Mouse (Mus musculus) T-helper 1 cell (primary cell): ENCODE measurements around the gene Atf7.

Source experiments
- in situ Hi-C: fragments of 300-600 bp; cut with MboI, MseI; formaldehyde crosslinking; loops from one replicate; pipeline ENCODE4 v1.15.1; 2025; ENCODE audit warnings: high pct_unique_total_duplicates

Gene Atf7

DNA sequence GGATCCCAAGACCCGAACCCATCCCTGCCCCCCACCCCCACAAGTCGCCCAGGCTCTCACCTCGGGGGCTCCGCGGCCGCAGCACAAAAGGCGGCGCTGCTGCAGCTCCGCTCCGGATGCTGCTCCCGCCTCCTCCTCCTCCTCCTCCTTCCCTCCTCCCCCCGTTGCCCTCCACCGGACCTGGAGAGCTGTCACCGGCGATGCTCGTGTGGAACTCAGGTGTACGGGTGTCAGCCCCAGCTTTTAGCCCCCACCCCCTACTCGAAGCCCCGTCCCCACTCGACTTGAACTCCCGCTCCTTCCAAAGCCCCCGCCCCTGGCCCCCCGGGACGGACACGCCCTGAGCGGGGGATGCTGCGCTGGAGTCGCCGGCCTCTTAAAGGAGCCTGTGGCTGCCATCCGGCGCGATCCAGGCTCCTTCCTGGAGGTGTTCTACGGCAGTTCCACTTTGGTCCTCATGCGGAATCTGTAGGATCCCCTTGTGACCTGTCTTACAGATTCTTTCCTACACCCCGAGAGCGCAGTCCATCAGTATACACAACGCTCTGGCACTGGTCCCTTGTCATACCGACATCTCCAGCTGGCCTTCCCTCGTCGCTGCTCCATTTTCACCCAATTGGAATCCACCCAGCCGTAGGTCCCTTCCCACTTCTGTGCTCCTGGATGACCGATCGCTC is 108.4 kb downstream of the Atf7 start, which contains the start of gene Map3k12:
Gene Map3k12, minus strand, starts transcription at position 337 of the 677 bp plus-strand sequence.
- in situ Hi-C loops, result loop anchor here (5.0 kb wide), 1 partner anchor 45 kb away; the partner anchor contains the start of gene Pcbp2

DNA sequence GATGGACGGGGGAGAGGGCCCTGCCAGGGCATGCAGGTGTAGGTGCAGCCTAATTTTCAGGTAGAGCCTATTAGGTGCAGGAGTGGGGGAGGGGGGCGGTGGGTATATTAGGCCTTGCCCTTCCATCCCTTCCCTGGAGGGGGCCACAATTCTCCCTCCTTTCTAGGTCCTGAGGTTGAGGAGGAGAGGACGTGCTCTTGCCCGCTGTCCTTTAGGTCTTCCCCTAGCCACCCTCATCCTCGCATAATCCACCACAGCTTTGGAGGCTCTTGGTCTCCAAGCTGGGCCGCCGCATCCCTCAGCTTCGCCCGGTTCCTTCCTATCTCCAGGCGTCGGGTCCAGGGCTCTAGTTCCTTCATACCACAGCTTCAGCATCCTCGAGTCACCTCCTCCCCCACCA is 109.0 kb downstream of the Atf7 start:
- in situ Hi-C loops, result loop anchor here (5.0 kb wide), 1 partner anchor 44 kb away; the partner anchor contains the start of gene Pcbp2

DNA sequence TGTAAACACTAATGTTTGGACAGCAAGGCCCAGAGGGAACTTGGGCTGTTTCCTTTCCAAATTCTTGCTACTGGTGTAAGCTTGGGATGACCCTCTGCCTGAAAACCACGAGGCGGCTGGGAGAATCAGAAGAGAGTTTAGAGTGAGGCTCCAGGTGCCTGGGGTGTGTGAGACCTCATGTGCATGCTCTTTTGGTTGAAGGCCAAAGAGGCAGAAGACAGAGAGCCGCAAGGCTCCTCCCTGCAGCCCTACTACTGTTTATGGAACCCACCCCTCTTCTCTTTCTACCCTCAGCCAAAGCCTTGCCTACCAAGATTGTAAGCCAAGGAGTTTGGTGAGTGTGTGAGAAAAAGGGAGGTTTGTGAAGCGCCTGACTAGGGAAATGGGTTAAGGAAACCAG is 109.5 kb downstream of the Atf7 start:
- in situ Hi-C loops, result loop anchor here (5.0 kb wide), 1 partner anchor 43 kb away; the partner anchor contains the start of gene Pcbp2

DNA sequence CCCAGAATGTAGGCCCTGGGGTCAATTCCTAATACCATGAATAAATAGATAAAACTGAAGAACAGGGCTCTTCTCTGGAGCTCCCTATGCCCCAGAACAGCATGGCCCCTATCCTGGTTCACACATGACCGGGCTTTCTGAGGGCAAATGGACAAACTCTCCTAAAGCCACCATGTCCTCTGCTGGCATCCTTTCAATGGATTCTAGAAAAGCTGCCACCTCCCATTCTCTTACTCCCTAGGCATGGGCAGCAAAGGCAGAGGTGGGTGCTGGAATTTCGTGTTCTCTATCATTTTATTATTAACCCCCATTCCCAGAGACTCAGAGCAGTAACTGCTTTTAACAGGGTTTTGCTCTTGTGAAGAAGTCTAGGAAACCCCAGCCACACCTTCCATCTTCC is 110.0 kb downstream of the Atf7 start:
- in situ Hi-C loops, result loop anchor here (5.0 kb wide), 1 partner anchor 43 kb away; the partner anchor contains the start of gene Pcbp2

DNA sequence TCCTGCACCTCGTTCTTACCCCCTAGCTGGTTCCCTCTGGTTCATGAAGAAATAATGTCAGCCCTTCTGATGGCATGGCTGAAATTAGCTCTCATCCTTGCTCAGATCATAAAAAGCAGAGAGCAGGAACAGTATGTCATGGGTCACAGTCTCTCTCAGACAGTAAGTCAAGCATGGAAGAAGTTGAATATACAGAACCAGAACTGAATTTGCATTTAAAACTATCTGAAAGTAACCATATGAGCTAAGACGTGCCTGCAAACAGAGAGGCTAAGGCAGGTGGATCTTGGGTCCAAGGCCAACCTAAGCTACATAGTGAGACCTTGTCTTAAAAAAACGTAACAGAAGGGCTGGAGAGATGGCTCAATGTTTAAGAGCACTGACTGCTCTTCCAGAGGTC is 112.3 kb downstream of the Atf7 start:
- in situ Hi-C loops, result no loop called here

DNA sequence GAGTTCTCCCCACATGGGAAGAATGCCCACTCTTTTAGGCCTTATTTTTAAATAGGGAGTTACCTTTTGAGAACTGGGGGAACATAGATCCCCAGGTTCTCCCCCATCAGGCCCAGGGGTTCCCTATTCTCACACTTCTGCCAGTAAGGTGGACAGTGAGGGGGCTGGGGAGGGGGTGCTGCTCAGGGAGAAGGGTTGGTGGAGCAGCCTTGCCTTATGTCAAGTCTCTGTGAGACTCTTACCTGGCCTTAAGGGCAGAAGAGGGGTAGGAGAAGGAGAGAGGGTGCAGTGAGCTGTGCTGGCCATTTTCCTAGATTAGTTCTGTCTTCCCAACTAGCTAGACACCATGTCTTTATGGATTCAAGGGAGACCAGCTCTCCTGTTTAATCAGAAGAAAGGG is 112.8 kb downstream of the Atf7 start:
- in situ Hi-C loops, result no loop called here

DNA sequence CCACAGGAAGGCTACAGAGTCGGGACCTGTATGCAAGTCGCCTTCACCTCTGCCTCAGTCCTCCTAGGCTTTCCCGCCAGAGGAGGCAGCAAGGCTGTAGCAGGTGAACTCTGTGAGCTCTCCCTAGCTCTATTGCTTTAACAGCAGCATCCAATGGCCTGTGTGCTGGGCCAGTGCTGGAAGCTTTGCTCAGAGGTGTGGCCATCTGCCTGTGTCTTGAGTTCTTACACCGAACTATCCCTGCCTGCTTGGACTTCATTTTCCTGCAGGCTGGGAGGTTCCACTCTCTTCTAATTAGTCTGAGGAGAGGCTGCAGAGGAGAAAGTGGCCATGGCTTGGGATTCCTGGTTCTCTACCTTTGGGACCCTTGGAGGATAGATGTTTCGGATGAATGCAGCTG is 113.3 kb downstream of the Atf7 start:
- in situ Hi-C loops, result no loop called here

DNA sequence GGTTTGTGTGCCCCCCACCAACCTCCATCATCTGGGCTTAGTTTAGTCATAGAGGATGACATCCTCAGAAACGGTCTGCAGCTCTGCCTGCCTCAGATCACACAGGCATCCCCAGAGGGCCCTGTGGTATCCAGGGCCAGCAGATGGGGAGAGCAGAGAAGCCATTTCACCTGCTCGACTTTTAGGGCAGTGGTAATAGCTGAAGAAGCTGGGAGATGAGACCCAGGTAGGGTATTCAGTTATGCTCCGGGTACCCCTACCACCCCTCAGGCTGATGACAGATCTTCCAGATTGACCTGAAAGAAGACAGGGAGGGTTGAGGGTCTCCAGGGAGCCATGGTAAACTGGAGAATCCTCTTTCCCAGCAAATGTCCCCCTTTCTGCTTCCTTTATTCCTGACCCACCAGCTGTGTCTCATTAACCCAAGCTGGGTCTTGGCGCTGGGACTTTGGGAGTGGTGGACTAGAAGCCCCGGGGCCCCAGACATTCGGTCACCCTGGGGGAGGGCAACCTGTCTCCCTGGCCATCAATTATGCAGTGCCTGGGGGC is 113.9 kb downstream of the Atf7 start:
- in situ Hi-C loops, result no loop called here

DNA sequence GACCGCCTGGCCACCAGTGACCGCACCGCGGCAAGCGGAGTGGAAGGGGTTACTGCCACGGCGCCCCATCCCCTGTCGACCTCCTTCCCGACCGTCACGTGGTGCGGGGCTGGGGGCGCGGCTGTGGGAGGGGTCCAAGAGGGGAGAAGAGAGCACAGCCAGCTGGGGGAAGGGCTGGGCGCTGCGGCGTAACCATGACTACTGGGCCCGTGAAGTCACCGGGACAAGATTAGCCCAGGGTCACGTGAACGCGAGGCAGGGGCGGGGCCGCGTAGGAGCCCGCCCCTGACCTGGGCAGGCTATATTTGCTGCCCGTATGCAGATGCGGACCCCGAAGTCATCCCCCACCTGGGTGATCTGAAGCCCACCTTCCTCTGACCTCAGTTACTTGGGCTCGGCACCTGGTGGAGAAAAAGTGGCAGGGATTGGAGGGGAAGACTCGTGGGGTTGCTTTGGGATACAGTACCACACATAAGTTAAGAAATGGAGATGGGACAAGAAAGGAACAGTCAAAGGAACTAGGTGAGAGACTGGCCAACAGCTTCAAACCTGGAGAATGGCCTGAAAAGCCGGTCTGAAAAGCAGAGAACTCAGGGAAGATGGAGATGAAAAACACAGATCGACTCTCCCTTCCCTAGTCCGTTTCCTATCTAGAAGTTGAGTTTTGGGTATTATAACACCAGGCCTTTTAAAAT is 114.5 kb downstream of the Atf7 start:
- in situ Hi-C loops, result no loop called here

DNA sequence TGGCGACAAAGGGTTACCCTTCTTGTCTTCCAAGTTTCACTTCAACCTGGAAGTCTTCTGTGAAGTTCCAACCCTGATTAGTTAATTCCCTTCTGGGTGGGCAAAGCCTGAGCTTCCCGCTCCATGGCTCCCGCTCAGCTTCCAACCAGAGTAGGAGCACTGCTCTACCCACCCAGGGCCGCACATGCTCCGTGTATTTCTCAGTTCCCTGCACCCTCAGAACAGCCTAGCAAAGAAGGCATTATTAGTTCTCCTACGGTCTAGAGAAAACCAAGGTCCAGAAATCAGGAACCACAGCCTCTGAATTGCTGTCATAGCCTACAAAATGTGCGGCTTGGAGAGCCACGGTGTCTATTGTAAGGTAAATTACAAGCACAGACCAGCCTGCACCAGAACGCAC is 115.2 kb downstream of the Atf7 start:
- in situ Hi-C loops, result no loop called here

DNA sequence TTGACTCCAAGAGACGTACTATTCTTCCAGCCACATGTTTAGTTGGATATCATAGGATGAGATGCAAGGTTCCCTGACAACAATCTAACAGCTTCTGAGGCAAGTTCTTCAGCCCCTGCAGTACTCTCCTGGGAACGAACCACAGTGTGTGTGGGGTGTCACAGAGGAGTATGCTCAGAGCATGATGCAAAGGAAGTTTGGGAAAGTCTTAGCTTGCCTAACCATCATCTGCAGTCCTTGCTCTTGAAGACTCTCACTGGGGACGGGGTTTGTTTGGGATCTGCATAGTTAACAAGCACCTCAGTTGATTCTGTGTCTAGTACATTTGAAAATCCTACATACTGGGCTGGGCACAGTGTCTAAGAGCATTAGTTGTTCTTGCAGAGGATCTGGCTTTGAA is 116.9 kb downstream of the Atf7 start:
- in situ Hi-C loops, result no loop called here

DNA sequence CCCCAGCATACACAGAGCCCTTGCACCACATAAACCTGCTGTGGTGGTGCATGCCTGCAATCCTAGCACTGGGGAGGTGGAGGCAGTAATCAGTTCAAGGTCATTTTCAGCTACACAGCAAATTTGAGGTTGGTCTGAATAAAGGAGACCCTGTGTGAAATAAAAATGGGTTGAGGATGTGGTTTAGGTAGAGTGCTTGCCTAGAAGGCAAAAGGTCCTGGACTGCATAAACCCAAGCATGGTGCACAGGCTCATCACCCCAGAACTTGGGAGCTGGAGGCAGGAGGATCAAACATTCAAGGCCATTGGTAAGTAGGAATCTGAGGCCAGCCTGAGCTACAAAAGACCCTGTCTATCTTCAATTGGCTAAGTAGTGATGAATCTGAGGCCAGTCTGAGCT is 117.7 kb downstream of the Atf7 start:
- in situ Hi-C loops, result no loop called here

DNA sequence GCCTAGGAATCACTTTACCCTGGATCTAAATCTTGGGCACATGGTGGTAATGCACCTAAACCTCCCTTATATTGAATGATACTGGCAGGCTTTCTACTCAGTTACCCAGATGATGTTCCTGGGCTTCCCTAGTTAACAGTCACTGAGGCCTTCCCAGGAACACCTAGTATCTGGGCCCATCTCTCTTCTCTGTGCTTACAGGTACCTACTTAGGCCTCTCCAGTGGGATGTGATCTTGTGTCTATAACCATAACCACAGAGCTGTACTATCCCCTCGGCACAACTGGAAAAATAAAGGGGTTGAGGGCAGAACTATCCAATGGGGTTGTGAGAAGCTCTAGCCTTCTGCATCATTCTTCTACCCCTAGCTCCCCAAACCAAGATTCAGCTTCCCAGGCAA is 118.4 kb downstream of the Atf7 start:
- in situ Hi-C loops, result no loop called here

DNA sequence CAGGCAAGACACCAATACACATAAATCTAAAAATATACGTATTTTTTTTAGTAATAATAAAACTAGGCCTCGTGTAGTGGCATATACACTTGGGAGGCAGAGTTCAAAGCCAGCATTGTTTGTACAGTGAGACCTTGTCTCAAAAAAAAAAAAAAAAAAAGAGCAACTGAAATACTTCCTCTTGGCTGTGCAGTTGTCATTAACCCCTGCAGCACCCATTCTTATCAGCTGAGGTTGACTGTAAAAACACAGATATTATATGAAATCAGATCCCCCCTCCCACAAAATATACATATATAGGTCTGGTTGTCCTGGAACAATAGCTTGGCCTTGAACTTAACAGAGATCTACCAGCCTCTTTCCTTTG is 118.8 kb downstream of the Atf7 start:
- in situ Hi-C loops, result no loop called here

DNA sequence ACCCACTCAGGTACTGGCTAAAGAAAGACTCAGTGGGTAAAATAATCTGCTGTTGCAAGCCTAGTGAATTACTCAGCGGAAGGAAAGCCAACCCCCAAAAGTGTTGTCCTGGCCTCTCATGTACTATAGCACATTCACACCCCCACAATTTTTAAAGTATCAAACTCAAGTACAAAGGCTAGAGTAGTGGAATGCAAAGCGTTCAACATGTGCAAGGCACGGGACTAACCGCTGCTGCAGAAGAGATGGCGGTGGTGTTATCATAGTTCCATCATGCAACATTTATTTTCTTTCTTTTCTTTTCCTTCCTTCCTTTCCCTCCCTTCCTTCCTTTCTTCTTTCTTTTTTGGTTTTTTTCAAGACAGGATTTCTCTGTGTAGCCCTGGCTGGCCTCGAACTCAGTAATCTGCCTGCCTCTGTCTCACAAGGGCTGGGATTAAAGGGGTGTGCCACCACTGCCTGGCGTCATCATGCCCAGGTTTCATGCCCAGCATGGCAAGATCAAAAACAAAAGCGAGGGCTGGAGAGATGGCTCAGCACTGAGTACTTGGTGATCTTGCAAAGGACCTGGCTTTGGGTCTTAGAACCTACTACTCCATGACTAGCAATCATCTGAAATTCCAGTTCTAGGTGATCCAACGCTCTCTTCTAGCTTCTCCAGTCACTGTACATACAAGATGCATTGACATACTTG is 119.3 kb downstream of the Atf7 start:
- in situ Hi-C loops, result no loop called here

DNA sequence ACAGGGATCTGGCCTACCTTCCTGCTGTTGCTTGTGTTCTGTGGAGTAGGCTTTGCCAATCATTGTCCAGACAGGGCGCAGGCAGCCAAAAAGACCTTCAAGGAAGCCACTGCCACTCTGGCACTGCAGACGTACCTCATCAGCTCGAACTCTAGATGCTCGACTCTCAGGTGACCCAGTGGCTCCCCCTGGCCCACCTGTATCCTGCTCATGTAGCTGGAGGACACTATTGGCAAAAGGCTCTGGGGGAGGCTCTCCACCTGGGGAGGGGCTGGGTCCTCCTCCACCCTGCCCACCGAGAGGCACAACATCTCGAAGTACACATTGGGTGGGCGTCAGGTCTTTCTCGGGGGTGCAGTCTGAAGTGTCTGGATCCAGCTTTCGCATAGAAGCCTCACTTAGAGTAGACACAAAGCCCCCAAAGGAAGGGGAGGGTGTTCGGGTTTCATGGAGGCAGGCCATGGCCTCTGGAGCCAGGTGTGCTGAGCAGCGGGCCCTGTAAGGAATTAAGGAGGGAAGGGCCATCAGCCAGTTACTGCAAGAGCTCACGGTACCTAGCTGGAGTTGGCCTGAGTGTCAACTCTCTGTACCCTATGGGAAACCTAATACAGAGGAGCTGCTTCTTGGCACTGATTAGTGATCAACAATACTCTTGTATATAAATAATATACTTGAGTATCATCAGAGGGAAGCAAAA is 120.0 kb downstream of the Atf7 start:
- in situ Hi-C loops, result no loop called here

DNA sequence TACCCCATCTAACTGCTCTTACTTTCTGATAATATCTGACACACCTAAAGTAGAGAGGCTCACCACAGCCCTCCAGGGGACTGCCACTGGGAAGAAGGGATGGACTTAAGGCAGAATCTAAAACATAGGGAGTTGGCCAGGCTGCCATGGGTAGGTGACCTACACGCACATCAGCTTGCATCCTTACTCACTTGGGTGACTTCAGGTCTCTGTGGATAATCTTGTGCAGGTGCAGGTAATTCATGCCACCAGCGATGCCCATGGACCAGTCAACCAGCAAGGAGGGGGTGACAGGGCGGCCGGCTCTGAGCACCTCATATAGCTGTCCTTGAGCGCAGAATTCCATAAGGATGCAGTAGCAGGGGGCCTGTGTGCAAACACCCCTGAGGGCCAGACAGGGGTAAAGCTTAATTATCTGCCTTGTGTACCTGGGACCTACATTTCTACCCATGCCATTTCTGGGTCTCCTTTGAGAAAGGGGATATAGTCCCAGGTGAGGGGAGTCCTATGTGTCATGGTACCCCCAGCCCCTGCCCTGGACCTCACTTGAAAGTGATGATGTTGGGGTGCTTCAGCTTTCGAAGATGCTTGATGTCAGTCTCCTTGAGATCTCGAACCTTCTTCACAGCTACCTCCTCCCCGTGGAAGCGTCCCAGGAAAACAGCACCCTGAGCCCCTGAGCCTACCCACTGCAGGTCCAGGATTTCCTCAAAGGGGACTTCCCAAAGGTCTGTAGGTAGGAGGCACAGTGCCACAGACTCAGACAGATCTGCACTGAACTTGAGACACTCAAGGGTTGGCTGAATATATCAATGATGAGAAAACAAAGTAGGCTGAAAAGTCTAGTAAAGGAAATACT is 121.1 kb downstream of the Atf7 start:
- in situ Hi-C loops, result no loop called here

DNA sequence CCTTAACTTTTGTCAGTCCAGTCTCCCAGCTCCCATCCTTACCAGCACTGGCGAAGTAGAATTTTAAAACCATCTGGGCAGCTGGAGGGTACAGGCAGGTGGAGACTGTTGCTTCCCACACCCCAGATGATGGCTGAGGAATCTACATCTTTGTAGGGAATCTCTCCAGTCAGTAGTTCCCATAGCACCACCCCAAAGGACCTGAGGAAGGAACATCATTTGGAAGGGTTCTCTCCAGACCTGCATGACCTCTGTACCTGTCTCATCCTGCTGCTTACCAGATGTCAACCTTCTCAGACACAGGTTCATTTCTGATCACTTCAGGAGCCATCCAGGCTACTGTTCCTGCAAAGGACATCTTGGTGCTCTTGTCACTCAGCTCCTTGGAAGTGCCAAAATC is 121.8 kb downstream of the Atf7 start, which contains the start of gene Gm10337:
Gene Gm10337, plus strand, starts transcription at position 276 of the 400 bp plus-strand sequence.
- in situ Hi-C loops, result no loop called here

DNA sequence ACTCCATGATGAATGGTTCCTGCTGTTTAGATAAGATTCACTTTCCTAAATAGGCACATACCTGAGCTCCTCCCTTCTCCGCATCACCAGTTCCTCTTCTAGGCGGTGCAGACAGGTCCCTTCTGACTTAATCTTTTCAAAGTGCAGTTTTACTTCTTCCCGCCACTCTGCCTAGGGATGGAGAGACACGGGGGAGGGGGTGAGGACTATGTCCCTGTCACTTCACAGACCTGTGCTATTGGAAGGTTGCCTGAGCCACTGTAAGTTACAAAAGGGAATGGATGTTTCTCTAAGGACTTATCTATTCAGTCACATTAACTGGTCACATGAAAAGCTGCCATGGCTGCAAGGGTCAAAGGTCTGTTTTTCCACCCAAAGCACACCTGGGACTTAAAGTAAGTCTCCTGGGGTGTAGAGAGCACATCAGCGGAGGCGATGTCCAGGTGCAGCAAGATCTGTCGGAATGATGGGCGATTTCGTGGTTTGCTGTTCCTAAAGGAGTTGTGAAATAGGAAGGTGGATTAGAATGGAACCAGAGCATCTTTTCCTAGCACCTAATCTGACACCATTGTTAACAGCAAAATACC is 122.9 kb downstream of the Atf7 start:
- in situ Hi-C loops, result no loop called here

DNA sequence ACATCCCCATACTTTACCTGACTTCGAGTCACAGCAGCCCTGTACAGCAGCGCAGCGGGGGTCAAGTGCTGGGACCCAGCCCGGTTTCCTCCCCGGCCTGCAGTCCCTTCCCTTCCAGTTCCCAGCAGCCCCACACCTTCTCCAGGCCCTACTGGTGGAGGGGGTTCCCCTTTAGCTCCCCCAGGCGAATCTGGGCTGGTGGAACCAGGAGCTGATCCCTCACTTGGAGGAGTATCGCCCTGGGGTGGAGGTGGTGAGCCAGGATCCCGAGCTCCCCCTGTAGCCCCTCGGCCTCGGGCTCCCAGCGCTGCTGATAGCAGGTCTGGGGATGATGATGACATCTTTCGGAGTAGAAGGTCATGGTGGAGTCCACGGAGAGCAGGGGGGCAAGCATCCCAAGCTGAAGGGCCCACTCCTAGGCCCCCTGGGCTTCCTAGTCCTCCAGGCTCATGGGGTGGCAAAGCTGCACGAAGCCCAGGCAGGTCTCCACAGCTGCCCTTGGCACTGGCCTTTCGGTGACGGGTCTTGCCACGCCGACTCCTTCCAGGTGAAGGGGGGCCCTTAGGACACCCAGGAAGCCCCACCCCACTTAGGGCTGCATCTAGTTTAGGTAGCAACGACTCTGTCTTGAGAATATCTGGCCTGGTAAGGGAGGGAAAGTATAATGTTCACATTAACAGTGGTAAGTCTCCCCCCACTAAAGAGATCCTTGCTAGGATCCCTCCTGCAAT is 124.0 kb downstream of the Atf7 start:
- in situ Hi-C loops, result no loop called here
